Mouse (Mus musculus) embryonic facial prominence, embryonic 10.5 days (tissue): Measurements from ENCODE around the gene Clstn1. TPM values are rescaled to one million over a fixed set of nuclear protein-coding genes. Genes with fewer than 3 reads are reported as not detected.

Experiments
- DNase-seq: peaks from one replicate; pipeline ENCODE4 v3.0.0-alpha.2; 2017; ENCODE audit warnings: low spot score
- H3K27ac ChIP-seq: fragments of 300-500 bp; sonication (generic); replicated peaks from 2 replicates; pipeline ENCODE4 v1.5.1; 2016; ENCODE audit warnings: mild to moderate bottlenecking
- H3K27me3 ChIP-seq: fragments of 300-500 bp; sonication (generic); replicated peaks from 2 replicates; pipeline ENCODE4 v1.6.1; 2016; ENCODE audit warnings: low read depth, mild to moderate bottlenecking; ENCODE audit not compliant: poor library complexity, severe bottlenecking
- H3K36me3 ChIP-seq: fragments of 300-500 bp; sonication (generic); replicated peaks from 2 replicates; pipeline ENCODE4 v1.6.1; 2016; ENCODE audit warnings: mild to moderate bottlenecking, moderate library complexity
- H3K4me1 ChIP-seq: fragments of 300-500 bp; sonication (generic); 2 replicates; pipeline ENCODE4 v1.6.1; 2016
- H3K4me3 ChIP-seq: fragments of 300-500 bp; sonication (generic); 2 replicates; pipeline ENCODE4 v1.5.1; 2016; ENCODE audit warnings: mild to moderate bottlenecking, moderate library complexity
- H3K9me3 ChIP-seq: fragments of 300-500 bp; sonication (generic); 2 replicates; pipeline ENCODE4 v1.6.1; 2016; ENCODE audit warnings: mild to moderate bottlenecking
- WGBS: fragments of 180-500 bp; shearing (Covaris S2); methylation state at CpG from one replicate; pipeline ENCODE4 v1.1.7; 2016; 5-methylcytosine and 5-hydroxymethylcytosine counted together
- polyA plus RNA-seq: library from polyadenylated mRNA; unstranded; fragments of >200 nt; fragmentation: Nextera tagmentation; extraction: Ambion mirVana; gene quantifications from 2 replicates; pipeline ENCODE4 v1.2.1, GENCODE M21; 2016

The Clstn1 gene
- polyA plus RNA-seq, 1 experiment from 2014 or later = 39.6 TPM

GRCm38 (mm10) chr4:149587596-149588168 lies 1.4 kb downstream of the Clstn1 start:
- H3K27ac ChIP-seq = peak overlapping the region; percentile 93
- WGBS = 3% methylated on average over 24 of the region's 24 CpGs
- H3K27me3 ChIP-seq = peaks cover 57% of the 10 kb centered on the region
- peaks cover 7% of the 10 kb centered on the region; the same call in 1 of the 2 replicates for H3K36me3 ChIP-seq
- H3K4me1 ChIP-seq = peaks cover 30% of the 10 kb centered on the region
- peak; percentile 59 for DNase-seq
- H3K4me3 ChIP-seq = peak overlapping the region; percentile 95
- peaks cover 4% of the 10 kb centered on the region; the same call in 1 of the 2 replicates for H3K9me3 ChIP-seq

- 75% methylated on average over 1 of the region's 1 CpGs for WGBS
- DNase-seq = no peak
- Histone ChIP-seq H3K36me3 (peaks cover 7% of the 10 kb centered on the region; the same call in 1 of the 2 replicates), H3K4me3 (no peak overlapping the region), H3K27me3 (peaks cover 36% of the 10 kb centered on the region), H3K9me3 (peaks cover 4% of the 10 kb centered on the region; the same call in 1 of the 2 replicates), H3K4me1 (peaks cover 42% of the 10 kb centered on the region), H3K27ac (no peak overlapping the region)
These were observed 3.9 kb downstream of the Clstn1 start for GRCm38 (mm10) chr4:149590200-149590599.

- no peak for DNase-seq
- Histone ChIP-seq H3K4me3 (no peak overlapping the region), H3K36me3 (peaks cover 7% of the 10 kb centered on the region; the same call in 1 of the 2 replicates), H3K9me3 (peaks cover 4% of the 10 kb centered on the region; the same call in 1 of the 2 replicates), H3K27me3 (peaks cover 27% of the 10 kb centered on the region), H3K27ac (no peak overlapping the region), H3K4me1 (peaks cover 36% of the 10 kb centered on the region)
- 86% methylated on average over 2 of the region's 2 CpGs for WGBS
These were observed 5.2 kb downstream of the Clstn1 start for GRCm38 (mm10) chr4:149591486-149591885.

- WGBS = 84% methylated on average over 9 of the region's 9 CpGs
- Histone ChIP-seq H3K36me3 (peaks cover 7% of the 10 kb centered on the region; the same call in 1 of the 2 replicates), H3K27ac (no peak overlapping the region)
These were observed 8.8 kb downstream of the Clstn1 start for GRCm38 (mm10) chr4:149594913-149595581.

GRCm38 (mm10) chr4:149597641-149598208 lies 11.5 kb downstream of the Clstn1 start:
- DNase-seq = no peak
- Histone ChIP-seq H3K4me3 (no peak overlapping the region), H3K27me3 (no peaks in the 10 kb centered on the region), H3K27ac (no peak overlapping the region), H3K9me3 (no peaks in the 10 kb centered on the region), H3K4me1 (peaks cover 31% of the 10 kb centered on the region), H3K36me3 (no peaks in the 10 kb centered on the region)
- WGBS = 79% methylated on average over 12 of the region's 12 CpGs

More at GRCm38 (mm10) chr4:149594913-149595581, 8.8 kb downstream of the Clstn1 start:
- no peak for DNase-seq
- Histone ChIP-seq H3K4me1 (peaks cover 22% of the 10 kb centered on the region), H3K27me3 (no peaks in the 10 kb centered on the region), H3K9me3 (peaks cover 4% of the 10 kb centered on the region; the same call in 1 of the 2 replicates), H3K4me3 (no peak overlapping the region)

- Histone ChIP-seq H3K9me3 (no peaks in the 10 kb centered on the region), H3K27ac (no peak overlapping the region)
- DNase-seq = no peak
These were observed 13.3 kb downstream of the Clstn1 start for GRCm38 (mm10) chr4:149599549-149599948.

GRCm38 (mm10) chr4:149600130-149600529 lies 13.9 kb downstream of the Clstn1 start:
- Histone ChIP-seq H3K36me3 (peaks cover 4% of the 10 kb centered on the region; the same call in 1 of the 2 replicates), H3K9me3 (no peaks in the 10 kb centered on the region), H3K4me1 (peaks cover 21% of the 10 kb centered on the region), H3K27me3 (no peaks in the 10 kb centered on the region), H3K27ac (no peak overlapping the region), H3K4me3 (no peak overlapping the region)
- 86% methylated on average over 4 of the region's 4 CpGs for WGBS
- DNase-seq = no peak

More at GRCm38 (mm10) chr4:149599549-149599948, 13.3 kb downstream of the Clstn1 start:
- 92% methylated on average over 6 of the region's 6 CpGs for WGBS
- H3K4me1 ChIP-seq = peaks cover 25% of the 10 kb centered on the region
- H3K36me3 ChIP-seq = peaks cover 2% of the 10 kb centered on the region; the same call in 1 of the 2 replicates
- H3K4me3 ChIP-seq = no peak overlapping the region
- no peaks in the 10 kb centered on the region for H3K27me3 ChIP-seq

GRCm38 (mm10) chr4:149601484-149601883 lies 15.2 kb downstream of the Clstn1 start:
- H3K4me3 ChIP-seq = no peak overlapping the region
- peaks cover 4% of the 10 kb centered on the region; the same call in 1 of the 2 replicates for H3K36me3 ChIP-seq
- peaks cover 23% of the 10 kb centered on the region for H3K4me1 ChIP-seq
- DNase-seq = no peak
- H3K27me3 ChIP-seq = no peaks in the 10 kb centered on the region
- 47% methylated on average over 4 of the region's 4 CpGs for WGBS
- no peaks in the 10 kb centered on the region for H3K9me3 ChIP-seq
- no peak overlapping the region for H3K27ac ChIP-seq

GRCm38 (mm10) chr4:149602236-149602635 lies 16.0 kb downstream of the Clstn1 start:
- H3K27ac ChIP-seq = no peak overlapping the region

GRCm38 (mm10) chr4:149603860-149604259 lies 17.6 kb downstream of the Clstn1 start:
- WGBS = 69% methylated on average over 1 of the region's 1 CpGs
- H3K4me1 ChIP-seq = peaks cover 43% of the 10 kb centered on the region
- no peaks in the 10 kb centered on the region for H3K9me3 ChIP-seq
- H3K27ac ChIP-seq = no peak overlapping the region
- H3K27me3 ChIP-seq = no peaks in the 10 kb centered on the region
- no peak overlapping the region for H3K4me3 ChIP-seq
- no peak for DNase-seq
- peaks cover 4% of the 10 kb centered on the region; the same call in 1 of the 2 replicates for H3K36me3 ChIP-seq

More at GRCm38 (mm10) chr4:149602236-149602635, 16.0 kb downstream of the Clstn1 start:
- Histone ChIP-seq H3K27me3 (no peaks in the 10 kb centered on the region), H3K36me3 (peaks cover 4% of the 10 kb centered on the region; the same call in 1 of the 2 replicates), H3K9me3 (no peaks in the 10 kb centered on the region), H3K4me1 (peaks cover 31% of the 10 kb centered on the region), H3K4me3 (no peak overlapping the region)
- WGBS = 48% methylated on average over 7 of the region's 7 CpGs
- DNase-seq = no peak

GRCm38 (mm10) chr4:149604518-149604917 lies 18.2 kb downstream of the Clstn1 start:
- Histone ChIP-seq H3K4me1 (peaks cover 46% of the 10 kb centered on the region), H3K27ac (no peak overlapping the region), H3K4me3 (no peak overlapping the region), H3K36me3 (peaks cover 4% of the 10 kb centered on the region; the same call in 1 of the 2 replicates), H3K9me3 (no peaks in the 10 kb centered on the region), H3K27me3 (no peaks in the 10 kb centered on the region)
- 76% methylated on average over 3 of the region's 3 CpGs for WGBS
- no peak for DNase-seq

- no peak for DNase-seq
- no peaks in the 10 kb centered on the region for H3K27me3 ChIP-seq
These were observed 19.8 kb downstream of the Clstn1 start for GRCm38 (mm10) chr4:149606056-149606455.

More at GRCm38 (mm10) chr4:149606056-149606455, 19.8 kb downstream of the Clstn1 start:
- Histone ChIP-seq H3K36me3 (peaks cover 4% of the 10 kb centered on the region; the same call in 1 of the 2 replicates), H3K4me3 (no peak overlapping the region), H3K9me3 (no peaks in the 10 kb centered on the region), H3K4me1 (peaks cover 42% of the 10 kb centered on the region), H3K27ac (0 out of 2 replicates have a peak overlapping the region, but pooled peaks have one; percentile 10)
- 83% methylated on average over 18 of the region's 18 CpGs for WGBS
